Mouse (Mus musculus) frontal cortex, adult (tissue): Measurements from ENCODE around the gene Tmem91.

Experiments
- ATAC-seq: cut with Nextera tagmentation; 2 replicates; pipeline ENCODE4 v1.9.2; 2017; ENCODE audit warnings: mild to moderate bottlenecking, moderate library complexity, mixed read lengths; ENCODE audit not compliant: low TSS enrichment

The Tmem91 gene

GRCm38 (mm10) chr7:25671686-25672085 is 3.3 kb downstream of the Tmem91 start:
- no peak for ATAC-seq

GRCm38 (mm10) chr7:25670096-25670495 is 4.9 kb downstream of the Tmem91 start:
- no peak for ATAC-seq

GRCm38 (mm10) chr7:25669631-25670030 is 5.3 kb downstream of the Tmem91 start:
- ATAC-seq: no peak

DNA sequence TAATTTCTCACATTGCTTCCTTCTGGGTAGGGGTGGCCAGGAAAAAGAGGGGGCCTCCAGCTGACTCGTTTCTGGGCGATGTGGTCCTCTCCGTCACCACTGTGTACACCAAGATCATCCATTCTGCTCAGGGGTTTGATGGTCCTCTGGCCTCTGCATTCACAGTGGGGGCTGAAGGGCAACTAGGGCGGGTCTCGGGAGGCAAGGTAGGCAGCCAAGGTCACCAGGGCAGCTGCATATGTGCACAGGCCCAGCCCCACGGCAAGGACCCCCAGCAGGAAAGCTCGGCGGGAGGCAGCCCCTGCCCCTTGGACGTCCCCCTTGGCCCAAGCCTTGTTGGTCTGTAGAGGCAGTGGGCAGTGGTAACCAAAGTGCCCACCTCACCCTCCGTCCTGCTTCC is 5.8 kb downstream of the Tmem91 start:
- ATAC-seq: no peak

DNA sequence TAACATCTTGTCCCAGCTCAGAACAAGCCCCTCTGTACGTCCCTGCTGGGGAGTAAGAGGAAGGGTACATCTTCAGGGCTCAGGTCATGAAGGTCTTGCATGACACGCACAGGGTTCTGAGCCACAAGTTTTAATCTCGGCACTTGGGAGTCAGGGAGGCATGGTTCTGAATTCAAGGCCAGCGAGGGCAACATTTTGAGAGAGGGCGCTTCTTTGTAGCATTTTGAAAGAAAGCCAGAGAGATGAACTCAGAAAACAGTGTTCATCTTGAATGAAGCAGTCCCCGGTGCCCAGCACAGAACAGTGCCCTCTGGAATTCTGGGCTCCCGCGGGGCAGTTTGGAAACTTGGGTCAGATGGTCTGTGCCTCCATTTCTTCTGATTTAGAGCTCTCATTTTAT is 8.6 kb downstream of the Tmem91 start:
- ATAC-seq: no peak

GRCm38 (mm10) chr7:25658657-25659472 is 16.1 kb downstream of the Tmem91 start, which contains the start of the genes Bckdha and Exosc5:
Gene Bckdha (minus strand): TSS chr7:25658981.
Gene Exosc5 (plus strand): TSS chr7:25659164.
- peak; percentile 97 for ATAC-seq

- no peak for ATAC-seq
These were observed 17.2 kb downstream of the Tmem91 start for GRCm38 (mm10) chr7:25657785-25658184.

- ATAC-seq: no peak
These were observed 19.2 kb downstream of the Tmem91 start for GRCm38 (mm10) chr7:25655601-25656428.

- no peak for ATAC-seq
These were observed 22.7 kb downstream of the Tmem91 start for GRCm38 (mm10) chr7:25652244-25652759.

DNA sequence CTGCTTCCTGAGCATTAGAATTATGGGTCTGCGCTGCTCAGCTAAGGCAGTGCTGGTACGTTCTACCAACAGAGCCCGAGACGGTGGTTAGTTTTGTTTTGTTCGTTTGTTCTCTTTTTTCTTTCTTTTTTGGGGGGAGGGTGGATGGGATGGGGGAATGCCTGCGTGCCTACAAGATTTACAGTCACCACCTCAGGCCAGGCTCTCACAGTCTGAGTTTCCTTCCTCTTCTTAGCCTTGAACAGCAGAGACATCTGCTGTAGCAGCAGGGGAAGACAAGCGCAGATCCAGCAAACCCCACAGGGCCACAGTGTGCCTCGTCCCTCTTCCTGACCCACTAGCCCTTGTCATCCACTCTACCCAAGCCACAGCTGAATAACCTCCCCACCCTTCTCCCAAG is 23.7 kb downstream of the Tmem91 start:
- ATAC-seq: no peak

DNA sequence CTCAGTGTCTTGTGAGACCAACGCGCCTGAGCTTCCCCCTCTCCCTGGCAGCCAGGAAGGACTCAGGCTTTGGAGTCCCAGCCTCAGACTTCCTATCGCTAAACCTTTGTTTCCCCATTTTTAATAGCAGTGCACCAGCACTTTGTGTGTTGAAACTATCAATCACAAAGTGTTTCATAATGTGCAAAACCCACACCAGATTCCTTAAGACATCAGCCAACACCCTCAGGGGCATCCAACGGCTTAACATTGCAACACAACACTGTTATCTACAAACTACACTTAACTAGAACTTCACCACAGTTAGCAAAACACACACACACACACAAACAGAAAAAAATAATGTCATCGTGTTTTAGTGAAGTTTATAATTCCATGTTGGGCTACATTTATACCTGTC is 25.1 kb downstream of the Tmem91 start:
- no peak for ATAC-seq

DNA sequence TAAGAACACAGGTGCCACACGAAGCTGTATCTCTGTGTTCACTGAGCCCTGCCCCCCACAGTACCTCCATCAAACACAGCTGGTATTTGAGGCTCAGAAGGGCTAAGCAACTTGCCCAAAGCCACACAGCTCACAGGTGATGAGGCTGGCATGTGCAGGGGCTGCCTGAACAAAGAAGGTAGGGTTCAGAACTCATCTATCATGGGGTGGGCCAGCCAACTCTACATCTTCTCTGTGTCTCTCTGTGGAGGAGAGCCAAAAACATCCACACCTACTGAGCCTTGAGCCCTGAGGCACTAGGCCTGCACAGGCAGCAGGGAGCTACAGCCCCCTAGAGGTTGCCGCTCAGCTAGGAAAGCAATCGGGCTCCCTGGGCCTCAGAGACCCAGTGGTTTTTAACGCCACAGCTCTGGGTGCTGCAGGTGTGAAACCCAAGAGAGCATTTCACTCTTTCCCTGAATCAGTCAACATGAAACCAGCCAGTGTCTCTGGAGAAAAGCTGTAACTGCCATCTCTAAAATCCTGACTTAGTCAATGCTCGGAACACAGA is 27.3 kb downstream of the Tmem91 start:
- no peak for ATAC-seq

DNA sequence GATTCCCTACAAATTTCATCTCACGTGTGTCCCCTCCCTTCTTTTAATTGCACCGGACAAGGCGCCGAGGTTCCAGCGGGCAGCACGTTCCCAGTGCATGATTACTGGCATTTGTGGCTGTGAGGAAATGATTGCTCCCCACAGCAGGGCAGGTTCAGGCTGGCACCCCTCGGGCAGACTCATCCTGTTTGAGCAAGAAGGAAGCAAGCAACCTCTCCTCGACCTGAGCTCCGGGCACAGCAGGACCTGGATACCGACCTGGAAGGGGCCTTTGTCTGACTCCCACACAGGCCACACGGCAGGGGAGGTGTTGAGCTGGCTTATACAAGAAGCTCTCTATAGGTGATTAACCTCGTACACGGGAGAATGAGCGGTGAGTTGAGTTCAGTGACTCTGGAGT is 29.9 kb downstream of the Tmem91 start:
- no peak for ATAC-seq

DNA sequence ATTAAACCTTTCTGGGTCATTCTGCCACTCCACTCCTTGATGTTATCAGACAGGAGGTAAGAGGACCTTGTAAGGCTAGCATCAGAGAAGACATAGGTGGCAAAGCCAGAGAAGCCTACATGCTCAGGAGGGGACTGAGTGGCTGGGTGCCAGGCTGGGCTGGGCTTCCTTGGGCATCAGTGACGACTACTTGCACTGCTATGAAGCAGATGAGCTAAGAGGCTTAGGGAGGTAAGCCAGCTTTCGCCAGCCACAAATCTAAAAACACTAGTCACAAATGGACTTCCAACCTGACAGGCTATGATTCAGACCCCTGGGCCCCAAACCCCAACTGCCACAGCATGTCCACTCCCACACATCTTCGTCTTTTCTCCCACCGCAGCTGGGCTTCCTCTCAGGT is 30.3 kb downstream of the Tmem91 start:
- ATAC-seq: no peak

DNA sequence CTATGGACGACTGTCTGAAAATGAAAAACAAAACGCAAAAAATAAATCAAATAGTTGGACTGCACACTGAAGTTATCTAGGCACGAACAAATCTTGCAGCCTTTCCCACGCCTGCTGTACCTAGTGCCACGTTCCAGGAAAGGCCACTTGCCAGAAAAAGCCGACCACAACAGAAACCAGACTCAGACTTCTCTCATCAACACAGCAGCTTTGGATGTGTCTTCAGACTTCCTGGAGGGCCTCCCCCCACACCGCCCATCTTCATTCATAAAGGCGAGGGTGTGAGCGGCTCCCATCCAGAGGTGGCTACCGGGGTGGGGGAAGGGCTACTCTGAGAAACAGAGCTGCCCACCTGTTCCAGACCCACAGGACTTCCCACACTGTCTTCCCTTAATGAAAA is 30.8 kb downstream of the Tmem91 start:
- ATAC-seq: no peak

- peak; percentile 69 for ATAC-seq
These were observed 35.2 kb downstream of the Tmem91 start for GRCm38 (mm10) chr7:25639754-25640153.

DNA sequence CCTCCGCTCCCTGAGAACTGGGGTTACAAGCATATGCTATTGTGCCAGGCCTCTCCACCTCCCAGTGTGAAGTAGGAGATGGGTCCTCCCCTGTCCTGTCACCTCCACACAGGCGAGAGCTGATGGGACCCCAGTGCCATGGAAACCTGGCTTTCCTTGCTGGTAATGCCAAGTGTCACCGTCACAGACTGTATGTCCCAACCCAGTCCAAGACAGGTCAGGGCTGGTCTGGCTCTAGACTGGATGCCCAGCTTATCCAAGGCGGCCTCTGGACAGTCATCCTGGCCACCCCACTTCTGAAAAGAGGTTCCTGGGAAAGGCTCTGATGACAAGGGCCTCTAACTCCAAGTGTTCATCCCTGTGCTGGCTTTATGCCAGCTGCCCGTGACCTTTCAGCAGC is 37.9 kb downstream of the Tmem91 start:
- ATAC-seq: no peak

DNA sequence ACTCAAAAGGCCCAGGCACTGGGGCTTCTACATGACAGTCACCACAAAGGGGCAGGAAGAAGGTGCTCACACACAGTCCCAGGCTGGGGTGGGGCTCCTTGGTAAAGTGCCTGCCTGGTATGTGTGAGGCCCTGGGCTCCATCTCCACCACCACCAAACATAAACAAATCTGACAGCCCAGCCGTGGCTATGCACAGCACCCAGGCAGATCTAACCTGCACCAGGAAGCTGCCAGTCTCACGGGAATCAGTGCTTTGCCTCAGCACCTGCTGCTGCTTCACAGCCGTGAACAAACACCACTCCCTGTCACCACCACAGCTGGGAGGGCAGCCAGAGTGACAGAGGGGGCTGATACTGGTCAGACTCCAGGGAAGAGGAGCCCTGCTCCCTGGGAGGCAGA is 38.6 kb downstream of the Tmem91 start:
- ATAC-seq: no peak

GRCm38 (mm10) chr7:25632679-25633078 is 42.3 kb downstream of the Tmem91 start:
- no peak for ATAC-seq

- no peak for ATAC-seq
These were observed 46.7 kb downstream of the Tmem91 start for GRCm38 (mm10) chr7:25628323-25628620.

GRCm38 (mm10) chr7:25627431-25628322 is 47.3 kb downstream of the Tmem91 start:
- ATAC-seq: no peak
